Mouse (Mus musculus) forebrain, embryonic 11.5 days (tissue): ENCODE results near the gene Tulp2. TPM values are rescaled to one million over a fixed set of nuclear protein-coding genes. Genes with fewer than 3 reads are reported as not detected.
A peak's percentile ranks its signal among the peaks of the same experiment; 100 is the strongest.
"Not testable (repeated sequence)": the region's sequence is repeated elsewhere in the genome, so short reads cannot be mapped to it uniquely, and the experiment has no call there.

Source experiments
- ATAC-seq: fragments of 200-750 bp; cut with Nextera tagmentation; replicated peaks from 2 replicates; pipeline ENCODE4 v1.8.0; 2017; ENCODE audit warnings: moderate TSS enrichment; ENCODE audit not compliant: low FRiP score
- DNase-seq: peaks from one replicate; pipeline ENCODE4 v3.0.0-alpha.2; 2017; ENCODE audit warnings: low spot score
- H3K27ac ChIP-seq: fragments of 300-500 bp; sonication (generic); 2 replicates; pipeline ENCODE4 v1.5.1; 2014; ENCODE audit warnings: low read depth, low read length
- H3K27me3 ChIP-seq: fragments of 300-500 bp; sonication (generic); 2 replicates; pipeline ENCODE4 v1.6.1; 2014; ENCODE audit warnings: mild to moderate bottlenecking, low read length, mixed read lengths; ENCODE audit not compliant: control insufficient read depth, insufficient read depth
- H3K36me3 ChIP-seq: fragments of 300-500 bp; sonication (generic); 2 replicates; pipeline ENCODE4 v1.6.1; 2014; ENCODE audit warnings: mild to moderate bottlenecking, low read length, moderate library complexity, mixed read lengths; ENCODE audit not compliant: control insufficient read depth, insufficient read depth
- H3K4me1 ChIP-seq: fragments of 300-500 bp; sonication (generic); replicated peaks from 2 replicates; pipeline ENCODE4 v1.6.1; 2014; ENCODE audit warnings: low read length, mixed read lengths; ENCODE audit not compliant: control insufficient read depth, insufficient read depth
- H3K4me2 ChIP-seq: fragments of 300-500 bp; sonication (generic); 2 replicates; pipeline ENCODE4 v1.6.1; 2014; ENCODE audit warnings: low read depth, mild to moderate bottlenecking, low read length, moderate library complexity, mixed read lengths; ENCODE audit not compliant: severe bottlenecking
- H3K4me3 ChIP-seq: fragments of 300-500 bp; sonication (generic); 2 replicates; pipeline ENCODE4 v1.5.1; 2014; ENCODE audit warnings: low read depth, low read length
- H3K9ac ChIP-seq: fragments of 300-500 bp; sonication (generic); 2 replicates; pipeline ENCODE4 v1.6.1; 2014; ENCODE audit warnings: low read length
- H3K9me3 ChIP-seq: fragments of 300-500 bp; sonication (generic); 2 replicates; pipeline ENCODE4 v1.6.1; 2016; ENCODE audit warnings: low read length, mixed read lengths; ENCODE audit not compliant: control insufficient read depth
- WGBS: fragments of 180-500 bp; shearing (Covaris S2); extraction: QIAGEN DNeasy Blood & Tissue Kit; methylation state at CpG from one replicate; pipeline ENCODE4 v1.1.7; 2014; 5-methylcytosine and 5-hydroxymethylcytosine counted together
- polyA plus RNA-seq: library from polyadenylated mRNA; unstranded; fragments of >200 nt; fragmentation: Nextera tagmentation; extraction: Ambion mirVana; gene quantifications from 2 replicates; pipeline ENCODE4 v1.2.1, GENCODE M21; 2014

Gene Tulp2
- polyA plus RNA-seq, 1 experiment from 2014 or later, result 0.29 TPM

- WGBS, result 82% methylated on average over 4 of the region's 4 CpGs
- H3K27ac ChIP-seq, H3K4me2 ChIP-seq, ATAC-seq, H3K27me3 ChIP-seq, DNase-seq, H3K4me3 ChIP-seq, H3K9ac ChIP-seq, H3K9me3 ChIP-seq: not testable (repeated sequence)
- Histone ChIP-seq H3K4me1 (peaks cover 17% of the 10 kb centered on the region), H3K36me3 (peaks cover 10% of the 10 kb centered on the region; the same call in 1 of the 2 replicates)
These were observed 18.8 kb upstream of the Tulp2 start for GRCm38 (mm10) chr7:45462868-45463267.

- H3K36me3 ChIP-seq, result peaks cover 7% of the 10 kb centered on the region; the same call in 1 of the 2 replicates
- H3K27ac ChIP-seq, result no peak overlapping the region
- no peak overlapping the region for H3K4me2 ChIP-seq
- no peak overlapping the region for H3K4me3 ChIP-seq
- no peaks in the 10 kb centered on the region for H3K27me3 ChIP-seq
- no peaks in the 10 kb centered on the region for H3K9me3 ChIP-seq
- WGBS, result 93% methylated on average over 7 of the region's 7 CpGs
- H3K4me1 ChIP-seq, result peaks cover 17% of the 10 kb centered on the region
- ATAC-seq, result no peak
- no peak overlapping the region for H3K9ac ChIP-seq
- no peak for DNase-seq
These were observed 17.5 kb upstream of the Tulp2 start for GRCm38 (mm10) chr7:45463987-45464778.

- ATAC-seq (no peak), DNase-seq (no peak)
- Histone ChIP-seq H3K27ac (no peak overlapping the region), H3K36me3 (peaks cover 7% of the 10 kb centered on the region; the same call in 1 of the 2 replicates), H3K27me3 (no peaks in the 10 kb centered on the region), H3K4me2 (0 out of 2 replicates have a peak overlapping the region, but pooled peaks have one; percentile 84), H3K4me1 (peaks cover 16% of the 10 kb centered on the region), H3K4me3 (no peak overlapping the region), H3K9ac (no peak overlapping the region), H3K9me3 (no peaks in the 10 kb centered on the region)
- WGBS, result 95% methylated on average over 12 of the region's 12 CpGs
These were observed 16.6 kb upstream of the Tulp2 start for GRCm38 (mm10) chr7:45465112-45465511.

- Histone ChIP-seq H3K27ac (no peak overlapping the region), H3K27me3 (no peaks in the 10 kb centered on the region), H3K36me3 (peaks cover 7% of the 10 kb centered on the region; the same call in 1 of the 2 replicates), H3K4me1 (peaks cover 12% of the 10 kb centered on the region), H3K9ac (peak overlapping the region; percentile 83), H3K4me3 (peak overlapping the region; percentile 85), H3K4me2 (peak overlapping the region; percentile 84), H3K9me3 (no peaks in the 10 kb centered on the region)
- WGBS, result 84% methylated on average over 9 of the region's 9 CpGs
- DNase-seq, result no peak
- no peak for ATAC-seq
These were observed 16.1 kb upstream of the Tulp2 start for GRCm38 (mm10) chr7:45465549-45465948.

DNA sequence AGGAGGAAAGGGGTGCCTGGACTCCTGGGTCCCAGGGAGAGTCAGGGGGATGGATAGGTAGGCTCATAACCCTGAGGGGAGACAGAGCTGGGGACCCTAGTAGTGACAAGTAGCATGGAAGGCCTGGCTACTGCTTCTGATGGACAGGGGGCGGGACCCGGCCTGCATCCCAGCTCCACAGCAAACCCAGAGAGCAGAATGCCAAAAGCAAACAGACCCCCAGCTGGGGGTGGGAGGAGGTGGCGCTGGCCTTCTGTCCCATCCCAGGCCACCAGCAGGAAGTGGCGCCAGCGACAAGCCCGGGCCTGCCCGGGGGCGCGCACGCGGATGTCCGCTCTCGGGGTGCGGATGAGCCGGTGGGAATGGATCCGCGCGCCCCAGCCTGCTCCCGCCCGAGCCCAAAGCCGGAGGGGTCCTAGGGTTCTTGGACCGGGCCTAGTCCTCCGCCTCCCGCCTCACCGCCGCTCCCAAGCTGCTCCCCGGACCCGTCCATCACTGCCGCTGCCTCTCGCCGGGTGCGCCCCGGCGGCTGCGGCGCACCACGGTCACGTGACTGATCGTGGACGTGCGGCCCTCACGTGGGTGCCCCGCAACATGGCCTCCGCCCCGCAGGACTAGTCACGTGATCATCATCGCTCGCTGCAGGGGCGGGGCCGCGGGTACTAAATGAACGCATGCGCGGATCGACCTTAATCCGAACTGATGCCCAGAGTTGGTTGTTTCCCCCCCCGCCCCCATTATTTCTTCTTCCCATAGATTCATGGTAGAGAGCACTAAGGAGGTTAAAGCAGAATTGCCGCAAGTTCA lies 15.2 kb upstream of the Tulp2 start, which contains the start of gene Bax:
Bax (minus strand) TSS at position 616 of the 807 bp plus-strand sequence.
- ATAC-seq (peak; percentile 84), DNase-seq (peak; percentile 98)
- H3K4me3 ChIP-seq, result peak within 1 kb of the TSS; percentile 85
- H3K9ac ChIP-seq, result peak within 1 kb of the TSS; percentile 83
- under 1% methylated on average over 56 of the region's 58 CpGs for WGBS
- peaks cover 7% of the 10 kb centered on the region; the same call in 1 of the 2 replicates for H3K36me3 ChIP-seq
- no peak within 1 kb of the TSS for H3K27ac ChIP-seq
- no peaks in the 10 kb centered on the region for H3K9me3 ChIP-seq
- peak within 1 kb of the TSS; percentile 84 for H3K4me2 ChIP-seq
- peaks cover 7% of the 10 kb centered on the region for H3K4me1 ChIP-seq
- no peaks in the 10 kb centered on the region for H3K27me3 ChIP-seq

GRCm38 (mm10) chr7:45467090-45467670 lies 14.5 kb upstream of the Tulp2 start:
- no peak for ATAC-seq
- no peak overlapping the region for H3K27ac ChIP-seq
- WGBS, result 36% methylated on average over 7 of the region's 7 CpGs

DNA sequence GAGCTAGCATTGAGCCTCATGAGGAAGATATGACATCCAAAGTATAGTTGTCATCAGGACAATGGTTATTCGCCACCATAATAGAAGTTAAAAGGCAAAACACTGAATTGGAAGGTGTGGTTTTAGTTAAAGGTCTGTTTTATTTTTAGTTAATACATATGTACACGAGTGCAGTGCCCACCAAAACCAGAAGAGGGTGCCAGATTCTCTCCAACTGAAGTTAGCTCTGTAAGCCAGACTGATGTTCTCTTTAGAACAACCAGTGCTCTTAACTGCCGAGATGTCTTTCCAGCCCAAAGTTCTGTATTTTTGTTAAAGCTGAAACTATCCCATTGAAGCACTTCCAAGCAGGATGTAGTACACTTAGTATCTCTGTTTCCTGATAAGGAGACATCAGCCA lies 10.8 kb upstream of the Tulp2 start:
- 10% methylated on average over 3 of the region's 3 CpGs for WGBS

More at GRCm38 (mm10) chr7:45467090-45467670, 14.5 kb upstream of the Tulp2 start:
- no peaks in the 10 kb centered on the region for H3K27me3 ChIP-seq
- peaks cover 7% of the 10 kb centered on the region; the same call in 1 of the 2 replicates for H3K36me3 ChIP-seq
- no peak for DNase-seq
- peak overlapping the region; percentile 52 for H3K9ac ChIP-seq
- peak overlapping the region; percentile 85 for H3K4me3 ChIP-seq
- peaks cover 7% of the 10 kb centered on the region for H3K4me1 ChIP-seq
- H3K4me2 ChIP-seq, result peak overlapping the region; percentile 84; the same call in 1 of the 2 replicates
- no peaks in the 10 kb centered on the region for H3K9me3 ChIP-seq

DNA sequence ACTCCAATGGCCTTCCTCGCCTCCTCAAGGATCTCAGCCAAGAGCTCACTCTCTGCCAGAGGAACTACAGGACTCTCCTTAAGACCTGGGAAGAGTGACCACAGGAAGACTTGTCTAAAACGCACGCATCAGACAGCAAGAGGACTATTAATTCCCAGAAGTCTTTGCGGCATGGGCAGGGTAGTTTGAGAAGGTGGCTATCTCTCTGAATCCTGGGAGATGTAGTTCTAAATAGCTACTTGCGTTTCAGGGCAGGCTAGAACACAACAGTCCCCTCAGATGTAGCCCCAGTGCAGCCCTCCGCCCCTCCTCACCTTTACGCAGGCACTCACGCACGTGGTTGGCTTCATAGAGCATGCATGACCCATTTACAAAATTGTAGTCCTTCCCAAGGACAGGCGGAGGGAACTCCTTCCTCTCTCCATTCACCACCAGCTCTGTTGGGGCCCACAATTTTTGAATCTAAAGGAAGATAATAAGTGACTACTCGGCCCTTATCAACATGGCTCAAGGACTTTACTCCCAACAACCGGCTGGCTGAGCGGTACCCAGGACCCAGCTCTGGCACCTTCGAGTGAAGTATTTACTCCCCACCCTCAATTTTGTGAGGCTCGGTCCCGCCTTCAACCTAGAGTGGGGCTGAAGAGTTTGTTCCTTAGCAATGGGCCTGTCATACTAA lies 6.2 kb upstream of the Tulp2 start:
- 74% methylated on average over 16 of the region's 16 CpGs for WGBS
- Histone ChIP-seq H3K4me1 (no peaks in the 10 kb centered on the region), H3K9me3 (no peaks in the 10 kb centered on the region), H3K27ac (no peak overlapping the region), H3K27me3 (no peaks in the 10 kb centered on the region), H3K4me2 (no peak overlapping the region), H3K36me3 (no peaks in the 10 kb centered on the region), H3K4me3 (no peak overlapping the region), H3K9ac (no peak overlapping the region)
- ATAC-seq (no peak), DNase-seq (no peak)

More for the DNA sequence above, 10.8 kb upstream of the Tulp2 start:
- no peaks in the 10 kb centered on the region for H3K9me3 ChIP-seq
- peaks cover 4% of the 10 kb centered on the region for H3K4me1 ChIP-seq
- DNase-seq (peak; percentile 73), ATAC-seq (no peak)
- H3K27me3 ChIP-seq, result no peaks in the 10 kb centered on the region
- no peak overlapping the region for H3K4me2 ChIP-seq
- H3K9ac ChIP-seq, result no peak overlapping the region
- H3K4me3 ChIP-seq, result no peak overlapping the region
- no peaks in the 10 kb centered on the region for H3K36me3 ChIP-seq
- no peak overlapping the region for H3K27ac ChIP-seq
